Mouse (Mus musculus): ENCODE measurements around the gene Gorasp2.

DNA sequence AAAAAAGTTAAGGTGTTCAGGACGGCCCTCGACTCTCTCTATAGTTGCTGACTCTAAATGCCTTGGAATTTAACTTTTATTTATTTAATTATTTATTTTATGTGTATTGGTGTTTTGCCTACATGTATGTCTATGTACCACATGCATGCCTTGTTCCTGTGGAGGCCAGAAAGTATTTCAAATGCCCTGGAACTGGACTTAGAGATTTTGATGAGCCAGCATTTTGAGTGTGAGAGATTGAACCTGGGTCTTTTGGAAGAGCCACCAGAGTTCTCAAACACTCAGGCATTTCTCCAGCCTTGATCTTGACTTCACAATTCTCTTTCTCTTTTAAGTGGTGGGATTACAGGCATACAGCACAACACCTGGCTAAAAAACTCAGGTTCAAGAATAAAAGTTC, 90.3 kb downstream of the Gorasp2 start:
- TF ChIP-seq POLR2A (IDR thresholded peaks at IDR 0.05; ENCODE audit: control insufficient read depth, low read depth, low read length), result no peak
- TF ChIP-seq CTCF (IDR thresholded peaks at IDR 0.05; ENCODE audit: control insufficient read depth, insufficient read depth, insufficient replicate concordance, low read depth, low read length), result no peak

Data from testis, adult 2 months (tissue).